12 mouse cellular contexts compared by ENCODE assay signal in the genomic region with DNA sequence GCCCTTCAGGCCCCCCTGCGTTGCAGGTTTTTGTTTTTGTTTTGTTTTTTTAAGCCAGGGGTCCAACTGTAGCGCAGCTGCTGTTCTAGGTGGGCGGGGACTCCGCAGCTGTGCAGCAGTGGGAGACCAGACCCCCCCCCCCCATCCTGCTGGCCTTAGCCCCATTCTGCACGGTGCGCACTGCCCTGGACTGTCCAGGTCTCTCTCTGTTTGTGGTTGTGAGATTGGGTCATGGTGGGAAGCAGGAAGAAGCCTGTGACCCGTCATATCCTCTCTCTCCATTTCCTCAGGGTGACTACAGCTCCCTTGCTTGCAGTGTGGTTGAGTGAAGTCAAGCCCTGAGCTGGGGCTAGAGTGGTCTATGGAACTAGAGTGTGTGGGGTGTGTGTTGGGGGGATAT.
DNase-seq lines count a peak whose midpoint lies in the region; ATAC-seq and TF ChIP-seq lines count a peak whose summit lies in the region.
"Had no signal": no experiment of that assay in that cellular context is flagged by ENCODE, and none has a peak within 500 bp of the region (broad histone marks: within the 10 kb centered on the region; RNA-seq: fewer than 3 reads in every experiment).

No protein-coding gene starts in this region.

- H3K27ac ChIP-seq in heart, postnatal 0 days (ENCODE audit: low read depth) = no peak overlapping the region
- peak overlapping the region; percentile 67 for H3K27ac ChIP-seq in hindbrain, embryonic 10.5 days
- H3K27ac ChIP-seq in lung, postnatal 0 days (ENCODE audit: low read length) = no peak overlapping the region

- no peak for TF ChIP-seq CTCF in heart, postnatal 0 days (IDR thresholded peaks at IDR 0.05; ENCODE audit: low read depth)
- TF ChIP-seq CTCF in E14TG2a.4 (conservative IDR thresholded peaks at IDR 0.05; ENCODE audit: low read length) = no peak
- TF ChIP-seq CTCF in lung, postnatal 0 days (IDR thresholded peaks at IDR 0.05) = no peak

- no peaks in the 10 kb centered on the region for H3K36me3 ChIP-seq in heart, postnatal 0 days (replicated peaks; ENCODE audit: control insufficient read depth, insufficient read depth, low read length)
- H3K36me3 ChIP-seq in E14TG2a.4 (ENCODE audit: insufficient read depth, low read length) = 0 out of 2 replicates have a peak, but pooled peaks cover 12% of the 10 kb centered on the region
- H3K36me3 ChIP-seq in hindbrain, embryonic 10.5 days = no peaks in the 10 kb centered on the region
- no peaks in the 10 kb centered on the region for H3K36me3 ChIP-seq in lung, postnatal 0 days (ENCODE audit: insufficient read depth, low read length)

- H3K9me3 ChIP-seq in heart, postnatal 0 days (replicated peaks; ENCODE audit: control insufficient read depth, low read length) = no peaks in the 10 kb centered on the region
- H3K9me3 ChIP-seq in E14TG2a.4 (ENCODE audit: low read length) = no peaks in the 10 kb centered on the region
- H3K9me3 ChIP-seq in hindbrain, embryonic 10.5 days = no peaks in the 10 kb centered on the region
- no peaks in the 10 kb centered on the region for H3K9me3 ChIP-seq in lung, postnatal 0 days (ENCODE audit: low read length)

- peak; percentile 25; the same call in 1 of the 2 replicates for ATAC-seq in heart, postnatal 0 days (ENCODE audit: insufficient read depth, low read depth)
- ATAC-seq in megakaryocyte progenitor cell, adult 5-6 weeks (replicated peaks; ENCODE audit: poor library complexity) = peak; percentile 47
- no peak for ATAC-seq in lung, postnatal 0 days
- ATAC-seq: activated CD4-positive, CD25-positive, alpha-beta regulatory T cell, adult 4 months had no signal

- WGBS in heart, postnatal 0 days = 71% methylated on average over 7 of the region's 7 CpGs
- 69% methylated on average over 7 of the region's 7 CpGs for WGBS in hindbrain, embryonic 10.5 days
- WGBS in lung, postnatal 0 days = 57% methylated on average over 7 of the region's 7 CpGs

- TF ChIP-seq EP300 in heart, postnatal 0 days (IDR thresholded peaks at IDR 0.05; ENCODE audit: low read depth) = no peak
- TF ChIP-seq EP300 in lung, postnatal 0 days (IDR thresholded peaks at IDR 0.05) = no peak

- H3K4me2 ChIP-seq in heart, postnatal 0 days (ENCODE audit: low read depth, low read length) = no peak overlapping the region
- H3K4me2 ChIP-seq in lung, postnatal 0 days (replicated peaks; ENCODE audit: low read depth, low read length) = no peak overlapping the region

- DNase-seq in heart, postnatal 0 days (ENCODE audit: low spot score) = no peak
- DNase-seq in heart, postnatal 36 days = no peak
- no peak for DNase-seq in hindbrain, embryonic 10.5 days (ENCODE audit: low spot score)
- no peak for DNase-seq in right cerebral cortex, adult 2 months (ENCODE audit: low spot score in 2 of 2)
- DNase-seq in lung, postnatal 0 days (ENCODE audit: low spot score) = no peak
- DNase-seq in Muller cell, postnatal 12 days (ENCODE audit: inconsistent ontology term) = no peak
- DNase-seq: gastrocnemius, postnatal 25 days; kidney, adult 8-10 months had no signal

- H3K4me1 ChIP-seq in heart, postnatal 0 days (ENCODE audit: control insufficient read depth, insufficient read depth) = peaks cover 8% of the 10 kb centered on the region; the same call in 1 of the 2 replicates
- H3K4me1 ChIP-seq in E14TG2a.4 (replicated peaks; ENCODE audit: low read depth, low read length) = peaks cover 80% of the 10 kb centered on the region
- peaks cover 55% of the 10 kb centered on the region for H3K4me1 ChIP-seq in hindbrain, embryonic 10.5 days (replicated peaks)
- H3K4me1 ChIP-seq in lung, postnatal 0 days (ENCODE audit: insufficient read depth, low read depth, low read length) = peaks cover 49% of the 10 kb centered on the region

- intact Hi-C loops in heart, postnatal 36 days (cut with DNase I) = no loop called here

- no peaks in the 10 kb centered on the region; the same call in 1 of the 2 replicates for H3K27me3 ChIP-seq in heart, postnatal 0 days (ENCODE audit: control insufficient read depth, insufficient read depth, low read length)
- H3K27me3 ChIP-seq in E14TG2a.4 (ENCODE audit: insufficient read depth, low read length) = no peaks in the 10 kb centered on the region
- no peaks in the 10 kb centered on the region for H3K27me3 ChIP-seq in hindbrain, embryonic 10.5 days (ENCODE audit: insufficient read depth, poor library complexity, severe bottlenecking)
- no peaks in the 10 kb centered on the region for H3K27me3 ChIP-seq in lung, postnatal 0 days (replicated peaks; ENCODE audit: insufficient read depth, low read length)
- H3K27me3 ChIP-seq: CH12.LX had no signal

- no peak overlapping the region for H3K9ac ChIP-seq in heart, postnatal 0 days (replicated peaks; ENCODE audit: low read depth, low read length)
- H3K9ac ChIP-seq in lung, postnatal 0 days (replicated peaks; ENCODE audit: low read depth) = no peak overlapping the region

- no peak overlapping the region for H3K4me3 ChIP-seq in heart, postnatal 0 days (ENCODE audit: low read depth, low read length)
- H3K4me3 ChIP-seq in E14TG2a.4 (replicated peaks; ENCODE audit: low read length) = peak overlapping the region; percentile 33; the same call in 1 of the 2 replicates
- no peak overlapping the region for H3K4me3 ChIP-seq in hindbrain, embryonic 10.5 days
- no peak overlapping the region for H3K4me3 ChIP-seq in lung, postnatal 0 days (ENCODE audit: low read depth, low read length)
